Mouse (Mus musculus): ENCODE results near the gene Ccdc154. TPM values are rescaled to one million over a fixed set of nuclear protein-coding genes. Genes with fewer than 3 reads are reported as not detected.

Ccdc154 gene
- polyA plus RNA-seq, 1 experiment from 2014 or later: 0.08 TPM

Other genes with a start within 250 kb of the Ccdc154 start
- 29.5 and 30.6 TPM in 2 replicates for gene Mapk8ip3, start 225.5 kb upstream of the Ccdc154 start, polyA plus RNA-seq (2015; fragmentation: Nextera tagmentation; extraction: Ambion mirVana)
- 165 and 170 TPM in 2 replicates for gene Jpt2, start 201.8 kb upstream of the Ccdc154 start, polyA plus RNA-seq (2015; fragmentation: Nextera tagmentation; extraction: Ambion mirVana)
- 6.0 and 6.2 TPM in 2 replicates for gene Cramp1l, start 146.7 kb upstream of the Ccdc154 start, polyA plus RNA-seq (2015; fragmentation: Nextera tagmentation; extraction: Ambion mirVana)
- gene Ift140, start 146.4 kb upstream of the Ccdc154 start, polyA plus RNA-seq (2015; fragmentation: Nextera tagmentation; extraction: Ambion mirVana): 14.9 and 17.0 TPM in 2 replicates
- 22.3 and 25.3 TPM in 2 replicates for gene Tmem204, start 78.9 kb upstream of the Ccdc154 start, polyA plus RNA-seq (2015; fragmentation: Nextera tagmentation; extraction: Ambion mirVana)
- gene Telo2, start 46.5 kb upstream of the Ccdc154 start, polyA plus RNA-seq (2015; fragmentation: Nextera tagmentation; extraction: Ambion mirVana): 39.1 and 41.6 TPM in 2 replicates
- gene Ptx4, start 41.7 kb upstream of the Ccdc154 start, polyA plus RNA-seq (2015; fragmentation: Nextera tagmentation; extraction: Ambion mirVana): 6.1 and 6.6 TPM in 2 replicates
- 25.2 and 26.4 TPM in 2 replicates for gene Clcn7, start 29.1 kb upstream of the Ccdc154 start, polyA plus RNA-seq (2015; fragmentation: Nextera tagmentation; extraction: Ambion mirVana)
- not detected in 2 replicates for gene Gm38655, start 13.0 kb downstream of the Ccdc154 start, polyA plus RNA-seq (2015; fragmentation: Nextera tagmentation; extraction: Ambion mirVana)
- 31.4 and 33.6 TPM in 2 replicates for gene BC003965, start 22.1 kb downstream of the Ccdc154 start, polyA plus RNA-seq (2015; fragmentation: Nextera tagmentation; extraction: Ambion mirVana)
- 9.1 and 9.9 TPM in 2 replicates for gene Unkl, start 25.9 kb downstream of the Ccdc154 start, polyA plus RNA-seq (2015; fragmentation: Nextera tagmentation; extraction: Ambion mirVana)
- 34.9 and 41.6 TPM in 2 replicates for gene Gnptg, start 77.7 kb downstream of the Ccdc154 start, polyA plus RNA-seq (2015; fragmentation: Nextera tagmentation; extraction: Ambion mirVana)
- 45.2 and 50.8 TPM in 2 replicates for gene Tsr3, start 77.7 kb downstream of the Ccdc154 start, polyA plus RNA-seq (2015; fragmentation: Nextera tagmentation; extraction: Ambion mirVana)
- 0.46 and 0.61 TPM in 2 replicates for gene Baiap3, start 93.9 kb downstream of the Ccdc154 start, polyA plus RNA-seq (2015; fragmentation: Nextera tagmentation; extraction: Ambion mirVana)
- gene Ube2i, start 112.2 kb downstream of the Ccdc154 start, polyA plus RNA-seq (2015; fragmentation: Nextera tagmentation; extraction: Ambion mirVana): 513 and 522 TPM in 2 replicates
- 10.6 and 12.6 TPM in 2 replicates for gene Prss34, start 135.9 kb downstream of the Ccdc154 start, polyA plus RNA-seq (2015; fragmentation: Nextera tagmentation; extraction: Ambion mirVana)
- gene Prss28, start 146.2 kb downstream of the Ccdc154 start, polyA plus RNA-seq (2015; fragmentation: Nextera tagmentation; extraction: Ambion mirVana): not detected in 2 replicates
- gene Prss29, start 156.2 kb downstream of the Ccdc154 start, polyA plus RNA-seq (2015; fragmentation: Nextera tagmentation; extraction: Ambion mirVana): not detected in 2 replicates
- gene Tpsab1, start 183.1 kb downstream of the Ccdc154 start, polyA plus RNA-seq (2015; fragmentation: Nextera tagmentation; extraction: Ambion mirVana): 5.0 and 5.3 TPM in 2 replicates
- gene Tpsb2, start 203.8 kb downstream of the Ccdc154 start, polyA plus RNA-seq (2015; fragmentation: Nextera tagmentation; extraction: Ambion mirVana): 209 and 239 TPM in 2 replicates
- gene Tpsg1, start 206.8 kb downstream of the Ccdc154 start, polyA plus RNA-seq (2015; fragmentation: Nextera tagmentation; extraction: Ambion mirVana): 14.4 and 16.6 TPM in 2 replicates